Mouse (Mus musculus) limb, embryonic 14.5 days (tissue): ENCODE measurements around the gene Ispd. TPM values are rescaled to one million over a fixed set of nuclear protein-coding genes. Genes with fewer than 3 reads are reported as not detected.

ENCODE experiments used
- ATAC-seq: fragments of 200-750 bp; cut with Nextera tagmentation; 2 replicates; pipeline ENCODE4 v1.8.0; 2017; ENCODE audit warnings: low read depth, moderate number of reproducible peaks, moderate TSS enrichment; ENCODE audit not compliant: low FRiP score
- DNase-seq: peaks from one replicate; pipeline ENCODE4 v3.0.0-alpha.2; 2015; ENCODE audit warnings: low spot score
- H3K27ac ChIP-seq: fragments of 300-500 bp; sonication (generic); replicated peaks from 2 replicates; pipeline ENCODE4 v1.5.1; 2014; ENCODE audit warnings: low read depth, mild to moderate bottlenecking, low read length, moderate library complexity, mixed read lengths
- H3K27me3 ChIP-seq: fragments of 300-500 bp; sonication (generic); 2 replicates; pipeline ENCODE4 v1.6.1; 2014; ENCODE audit warnings: low read length, mixed read lengths; ENCODE audit not compliant: control insufficient read depth, insufficient read depth
- H3K36me3 ChIP-seq: fragments of 300-500 bp; sonication (generic); 2 replicates; pipeline ENCODE4 v1.6.1; 2014; ENCODE audit warnings: mild to moderate bottlenecking, low read length, moderate library complexity, mixed read lengths; ENCODE audit not compliant: control insufficient read depth, insufficient read depth
- H3K4me1 ChIP-seq: fragments of 300-500 bp; sonication (generic); 2 replicates; pipeline ENCODE4 v1.6.1; 2014; ENCODE audit warnings: antibody characterized with exemption, low read length, mixed read lengths; ENCODE audit not compliant: control insufficient read depth, insufficient read depth
- H3K4me2 ChIP-seq: fragments of 300-500 bp; sonication (generic); replicated peaks from 2 replicates; pipeline ENCODE4 v1.6.1; 2014; ENCODE audit warnings: low read depth, mild to moderate bottlenecking, low read length, moderate library complexity; ENCODE audit not compliant: severe bottlenecking
- H3K4me3 ChIP-seq: fragments of 300-500 bp; sonication (generic); replicated peaks from 2 replicates; pipeline ENCODE4 v1.5.1; 2014; ENCODE audit warnings: low read length
- H3K9ac ChIP-seq: fragments of 300-500 bp; sonication (generic); 2 replicates; pipeline ENCODE4 v1.6.1; 2014; ENCODE audit warnings: mild to moderate bottlenecking, low read depth, low read length, moderate library complexity; ENCODE audit not compliant: severe bottlenecking
- H3K9me3 ChIP-seq: fragments of 300-500 bp; sonication (generic); 2 replicates; pipeline ENCODE4 v1.6.1; 2016; ENCODE audit warnings: low read length; ENCODE audit not compliant: control insufficient read depth
- POLR2A ChIP-seq: fragments of 200-500 bp; IDR thresholded peaks from 2 replicates; pipeline ENCODE4 v1.8.0; 2012; ENCODE audit warnings: inconsistent platforms, mild to moderate bottlenecking, moderate library complexity, borderline replicate concordance; ENCODE audit not compliant: insufficient read depth, insufficient read length; ENCODE audit errors: extremely low read depth
- WGBS: fragments of 180-500 bp; shearing (Covaris S2); extraction: QIAGEN DNeasy Blood & Tissue Kit; methylation state at CpG from one replicate; pipeline ENCODE4 v1.1.7; 2014; 5-methylcytosine and 5-hydroxymethylcytosine counted together
- polyA plus RNA-seq, 2 experiments: library from polyadenylated mRNA; depleted of rRNA in 1 of 2; stranded (reverse) in 1 of 2; unstranded in 1 of 2; fragments of >200 nt; fragmentation: Nextera tagmentation in 1 of 2; extraction: Ambion mirVana in 1 of 2; gene quantifications; 2 replicates each; pipeline versions ENCODE4 v1.2.1 to v1.2.3; 2012 to 2014

Ispd gene
- polyA plus RNA-seq (2012; rRNA removed), result 2.7 and 3.0 TPM in 2 replicates
- 9.6 and 10.9 TPM in 2 replicates for polyA plus RNA-seq (2014; fragmentation: Nextera tagmentation; extraction: Ambion mirVana)

GRCm38 (mm10) chr12:36381441-36382340 lies at the start of gene Ispd, which contains the start of gene D630036H23Rik:
Gene Ispd (plus strand): TSS chr12:36381450.
Gene D630036H23Rik (minus strand): TSS chr12:36382181.
- no peaks in the 10 kb centered on the region for H3K27me3 ChIP-seq
- ATAC-seq, result peak; percentile 88
- under 1% methylated on average over 57 of the region's 64 CpGs for WGBS

DNA sequence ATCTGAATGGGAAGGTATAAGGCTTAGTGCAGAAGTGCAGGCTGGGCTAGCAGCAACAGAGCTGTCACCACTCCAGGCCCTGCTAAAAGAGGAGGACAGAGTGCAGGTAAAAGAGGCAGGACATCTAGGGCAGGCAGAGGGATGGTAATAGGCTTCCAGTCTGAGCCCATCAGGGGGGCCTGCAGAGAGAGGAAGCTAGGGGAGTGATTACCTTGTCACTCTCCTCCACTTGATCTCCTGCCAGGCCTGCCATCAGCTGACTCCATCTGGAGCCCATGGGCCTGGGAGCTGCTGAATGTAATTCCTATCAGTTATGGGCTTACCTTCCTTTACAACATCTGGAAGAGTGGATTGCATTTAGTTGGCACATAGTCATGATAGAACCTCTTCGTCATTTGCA lies 48.6 kb upstream of the Ispd start:
- H3K27me3 ChIP-seq, result no peaks in the 10 kb centered on the region
- TF ChIP-seq POLR2A, result no peak
- no peak overlapping the region for H3K4me2 ChIP-seq
- no peak overlapping the region for H3K27ac ChIP-seq
- no peak overlapping the region for H3K4me3 ChIP-seq
- H3K36me3 ChIP-seq, result no peaks in the 10 kb centered on the region
- H3K9ac ChIP-seq, result no peak overlapping the region
- ATAC-seq (no peak), DNase-seq (no peak)
- no peaks in the 10 kb centered on the region for H3K9me3 ChIP-seq
- 76% methylated on average over 1 of the region's 1 CpGs for WGBS
- peaks cover 3% of the 10 kb centered on the region; the same call in 1 of the 2 replicates for H3K4me1 ChIP-seq

More at GRCm38 (mm10) chr12:36381441-36382340, at the start of gene Ispd, which contains the start of gene D630036H23Rik:
- Histone ChIP-seq H3K27ac (peak within 1 kb of the TSS; percentile 96), H3K4me1 (peaks cover 10% of the 10 kb centered on the region; the same call in 1 of the 2 replicates), H3K36me3 (no peaks in the 10 kb centered on the region), H3K9me3 (no peaks in the 10 kb centered on the region), H3K4me2 (peak within 1 kb of the TSS; percentile 65), H3K9ac (peak within 1 kb of the TSS; percentile 96), H3K4me3 (peak within 1 kb of the TSS; percentile 53)
- peak; percentile 81; the same call in 1 of the 2 replicates for TF ChIP-seq POLR2A
- peak; percentile 84 for DNase-seq

DNA sequence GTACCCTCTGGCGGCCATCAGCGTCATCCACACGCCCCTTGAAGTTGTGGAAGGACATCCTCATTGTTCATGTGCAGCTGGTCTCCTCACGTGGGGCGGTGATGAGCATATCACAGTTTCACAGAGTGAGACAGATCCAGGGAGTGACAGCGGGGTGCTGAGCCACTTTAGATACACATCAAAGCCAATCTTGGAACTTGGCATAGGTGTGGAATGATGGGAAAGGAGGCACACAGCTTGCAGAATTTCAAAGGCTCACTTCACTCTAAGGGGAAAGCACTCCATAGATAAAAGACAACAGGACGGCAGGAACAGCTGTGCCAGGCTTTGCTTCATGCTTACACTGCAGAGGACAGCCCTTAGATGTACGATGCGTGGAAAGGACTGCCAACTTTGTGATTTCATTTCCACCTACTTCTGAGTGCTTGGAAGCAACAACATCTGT lies 47.4 kb upstream of the Ispd start:
- Histone ChIP-seq H3K36me3 (no peaks in the 10 kb centered on the region), H3K27me3 (no peaks in the 10 kb centered on the region), H3K4me1 (peaks cover 3% of the 10 kb centered on the region; the same call in 1 of the 2 replicates), H3K4me3 (no peak overlapping the region), H3K9me3 (no peaks in the 10 kb centered on the region), H3K27ac (no peak overlapping the region), H3K9ac (no peak overlapping the region), H3K4me2 (no peak overlapping the region)
- DNase-seq (no peak), ATAC-seq (no peak)
- no peak for TF ChIP-seq POLR2A
- WGBS, result 65% methylated on average over 9 of the region's 9 CpGs

- no peak overlapping the region for H3K27ac ChIP-seq
- H3K4me1 ChIP-seq, result no peaks in the 10 kb centered on the region
- no peak overlapping the region for H3K4me2 ChIP-seq
- no peak for DNase-seq
- H3K9me3 ChIP-seq, result no peaks in the 10 kb centered on the region
- no peak for ATAC-seq
- H3K4me3 ChIP-seq, result no peak overlapping the region
- TF ChIP-seq POLR2A, result no peak
- no peaks in the 10 kb centered on the region for H3K27me3 ChIP-seq
- H3K9ac ChIP-seq, result no peak overlapping the region
- no peaks in the 10 kb centered on the region for H3K36me3 ChIP-seq
- WGBS, result 71% methylated on average over 4 of the region's 4 CpGs
These were observed 37.1 kb upstream of the Ispd start for GRCm38 (mm10) chr12:36344131-36344530.

DNA sequence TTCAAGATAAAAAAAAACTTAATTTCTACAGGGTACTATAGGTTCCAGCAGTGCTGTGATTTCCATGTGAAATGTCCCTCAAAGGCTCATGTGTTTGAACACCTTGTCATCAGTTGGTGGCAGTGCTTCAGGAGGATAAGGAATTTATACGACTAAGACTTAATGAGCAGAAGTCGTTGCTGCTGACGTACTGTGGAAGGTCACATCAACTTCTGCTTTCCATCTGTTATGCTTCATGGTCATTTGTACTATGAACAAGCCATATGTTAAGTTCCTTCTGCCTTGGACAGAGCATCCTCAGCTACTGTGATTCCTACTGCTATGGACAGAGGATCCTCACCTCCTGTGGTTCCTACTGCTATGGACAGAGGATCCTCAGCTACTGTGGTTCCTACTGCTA lies 21.2 kb upstream of the Ispd start:
- ATAC-seq (no peak), DNase-seq (no peak)
- no peaks in the 10 kb centered on the region for H3K4me1 ChIP-seq
- WGBS, result 80% methylated on average over 3 of the region's 3 CpGs
- no peaks in the 10 kb centered on the region for H3K9me3 ChIP-seq
- H3K4me3 ChIP-seq, result no peak overlapping the region
- H3K27me3 ChIP-seq, result no peaks in the 10 kb centered on the region
- no peak for TF ChIP-seq POLR2A
- H3K36me3 ChIP-seq, result no peaks in the 10 kb centered on the region
- no peak overlapping the region for H3K9ac ChIP-seq
- no peak overlapping the region for H3K27ac ChIP-seq
- H3K4me2 ChIP-seq, result no peak overlapping the region
